Mouse (Mus musculus): ENCODE measurements around the gene Rbm38.

DNA sequence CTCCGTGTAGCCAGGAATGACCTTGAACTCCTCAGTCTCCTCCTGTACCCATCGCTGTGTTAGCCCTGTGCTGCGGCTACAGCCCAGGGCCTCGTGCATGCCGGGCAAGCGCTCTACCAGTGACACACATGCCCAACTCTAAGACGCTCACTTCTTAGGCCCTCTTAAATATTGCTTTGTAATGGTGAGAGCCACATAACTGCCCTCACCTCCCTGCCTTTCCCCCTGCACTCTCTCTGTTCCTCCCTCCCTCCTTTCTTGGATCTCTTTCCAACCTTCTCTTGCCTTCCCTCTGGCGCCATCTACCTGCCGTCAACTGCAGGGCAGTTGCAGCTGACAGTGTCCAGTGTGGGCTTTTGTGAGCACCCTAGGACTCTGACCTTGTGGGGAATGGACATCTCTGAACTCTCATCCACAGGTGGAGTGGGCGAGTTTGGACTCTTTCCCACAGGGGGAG lies 60.5 kb downstream of the Rbm38 start:
- TF ChIP-seq CTCF (IDR thresholded peaks at IDR 0.05; ENCODE audit: control insufficient read depth, insufficient read depth, low read length) = peak; percentile 99
- TF ChIP-seq POLR2A (IDR thresholded peaks at IDR 0.05; ENCODE audit: borderline replicate concordance, control insufficient read depth, low read depth, low read length) = no peak

Data from bone marrow, adult 2 months (tissue).